Mouse (Mus musculus): ENCODE results near the gene Smim24.

Smim24 gene

DNA sequence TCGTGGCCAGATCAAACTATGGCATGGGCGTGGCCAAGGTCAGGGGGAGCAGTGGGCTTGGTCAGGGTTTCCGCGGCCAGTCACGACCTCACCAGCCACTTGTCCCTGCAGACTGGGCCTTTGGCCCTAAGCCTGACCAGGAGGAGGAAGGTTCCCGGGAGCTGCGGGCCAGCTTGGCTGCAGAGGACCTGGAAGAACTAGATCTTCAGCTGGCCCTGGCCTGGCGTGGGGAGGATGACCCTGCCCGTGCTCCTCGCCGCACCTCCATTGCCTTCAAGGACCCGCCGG lies 2.2 kb upstream of the Smim24 start:
- no peak for DNase-seq (ENCODE audit: low spot score)

- no peak for DNase-seq (ENCODE audit: low spot score)
These were observed 581 bp upstream of the Smim24 start for GRCm38 (mm10) chr10:81392270-81392669.

DNA sequence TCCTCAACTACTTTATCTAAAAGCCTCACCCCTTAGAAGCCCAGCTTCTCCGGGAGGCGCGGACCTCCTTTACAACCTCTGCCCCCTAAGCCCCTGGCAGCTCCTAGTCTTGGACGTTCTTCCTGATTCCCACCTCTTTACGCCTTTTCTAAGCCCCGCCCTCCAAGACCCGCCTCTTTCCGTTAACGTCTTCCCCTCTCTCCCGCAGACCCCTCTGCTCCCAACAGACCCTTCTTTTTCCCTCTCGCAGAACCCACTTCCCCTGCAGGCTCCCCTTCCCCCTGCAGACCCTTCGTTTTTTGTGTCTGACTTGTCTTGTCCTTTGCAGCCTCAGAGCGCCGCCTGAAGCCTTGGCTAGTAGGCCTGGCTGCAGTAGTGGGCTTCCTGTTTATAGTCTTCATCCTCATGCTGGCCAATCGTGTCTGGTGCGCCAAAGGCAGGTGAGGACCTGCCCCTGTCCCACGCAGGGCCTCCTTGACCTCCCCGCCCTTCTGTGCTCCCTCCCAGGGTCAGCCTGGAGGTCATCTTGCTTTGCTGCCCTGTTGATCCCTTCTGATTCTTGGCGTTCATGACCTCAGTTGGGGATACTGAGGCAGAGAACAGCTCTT lies 709 bp downstream of the Smim24 start:
- no peak for DNase-seq (ENCODE audit: low spot score)

DNA sequence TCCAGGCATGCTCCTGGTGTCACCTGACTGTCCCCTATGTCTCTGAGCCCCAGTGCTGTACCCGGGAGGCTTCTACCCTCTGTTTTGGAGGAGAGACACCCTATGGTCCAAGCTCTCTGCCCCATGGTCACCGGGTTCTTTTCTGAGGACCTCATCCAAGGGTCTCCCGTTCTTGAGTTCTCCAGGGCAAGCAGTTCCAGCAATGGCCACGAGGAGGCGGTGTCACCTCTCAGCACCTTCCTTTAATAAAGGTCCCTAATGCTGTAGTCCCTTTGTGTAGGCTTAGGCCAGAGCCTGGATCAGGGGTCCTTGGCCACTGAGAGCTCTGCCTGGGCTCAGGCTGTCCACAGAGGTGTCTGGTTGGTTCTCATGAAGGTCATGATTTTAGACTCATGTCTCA lies 2.3 kb downstream of the Smim24 start:
- DNase-seq (ENCODE audit: low spot score): peak; percentile 88

DNA sequence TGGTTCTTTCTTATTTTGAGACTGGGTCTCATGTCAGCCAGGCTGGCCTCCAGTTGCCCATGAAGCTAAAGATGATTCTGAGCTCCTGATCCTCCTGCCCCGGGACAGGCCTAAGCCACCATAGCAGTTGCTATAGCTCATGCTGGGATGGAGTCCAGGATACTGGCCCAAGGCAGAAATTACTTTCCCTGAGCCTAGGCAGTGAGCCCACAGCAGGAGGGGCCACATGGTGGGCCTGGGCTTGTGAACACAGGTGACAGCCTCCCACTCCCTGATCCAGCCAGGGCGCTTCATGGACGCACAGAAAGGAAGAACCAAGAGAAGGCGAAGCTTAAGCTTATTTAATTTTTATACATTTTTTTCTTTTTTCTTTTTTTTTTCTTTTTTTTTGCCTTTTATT lies 3.0 kb downstream of the Smim24 start:
- no peak for DNase-seq (ENCODE audit: low spot score)

DNA sequence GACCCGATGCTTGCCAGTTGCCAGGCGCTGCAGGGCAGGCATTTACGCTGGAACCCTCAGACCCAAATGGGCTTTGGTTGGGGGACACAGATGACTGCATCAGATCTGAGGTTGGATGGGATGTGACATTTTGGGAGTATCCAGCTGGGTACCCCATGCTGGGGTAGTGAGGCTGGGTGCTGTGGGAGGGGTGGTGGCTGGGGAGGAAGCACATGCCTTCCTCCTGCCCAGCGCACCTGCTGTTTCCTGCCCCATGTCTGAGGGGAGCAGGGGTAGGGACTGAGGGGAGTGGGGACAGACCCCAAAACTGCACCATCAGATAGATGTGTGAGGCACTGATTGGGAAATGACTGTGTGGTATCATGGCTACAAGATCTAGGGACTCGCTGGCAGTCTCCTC lies 3.9 kb downstream of the Smim24 start:
- DNase-seq (ENCODE audit: low spot score): no peak

GRCm38 (mm10) chr10:81399296-81399695 lies 6.4 kb downstream of the Smim24 start:
- DNase-seq (ENCODE audit: low spot score): no peak

GRCm38 (mm10) chr10:81399798-81400308 lies 7.0 kb downstream of the Smim24 start:
- DNase-seq (ENCODE audit: low spot score): no peak

- no peak for DNase-seq (ENCODE audit: low spot score)
These were observed 7.7 kb downstream of the Smim24 start for GRCm38 (mm10) chr10:81400371-81401204.

DNA sequence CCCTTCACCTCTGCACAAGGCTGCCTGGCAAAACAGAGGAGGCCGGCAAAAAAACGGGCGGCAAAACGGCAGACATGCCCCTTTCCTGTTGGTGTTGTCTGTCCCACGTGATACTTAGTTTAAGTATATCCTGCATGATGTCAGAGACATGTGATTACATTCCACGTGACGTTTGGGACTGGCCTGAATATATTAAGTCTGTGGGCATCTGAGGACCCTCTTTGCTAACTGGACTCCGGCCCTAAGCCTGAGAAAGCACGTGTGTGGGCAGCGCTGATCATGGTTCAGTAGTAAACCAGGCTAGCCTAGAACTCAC lies 8.3 kb downstream of the Smim24 start:
- no peak for DNase-seq (ENCODE audit: low spot score)

DNA sequence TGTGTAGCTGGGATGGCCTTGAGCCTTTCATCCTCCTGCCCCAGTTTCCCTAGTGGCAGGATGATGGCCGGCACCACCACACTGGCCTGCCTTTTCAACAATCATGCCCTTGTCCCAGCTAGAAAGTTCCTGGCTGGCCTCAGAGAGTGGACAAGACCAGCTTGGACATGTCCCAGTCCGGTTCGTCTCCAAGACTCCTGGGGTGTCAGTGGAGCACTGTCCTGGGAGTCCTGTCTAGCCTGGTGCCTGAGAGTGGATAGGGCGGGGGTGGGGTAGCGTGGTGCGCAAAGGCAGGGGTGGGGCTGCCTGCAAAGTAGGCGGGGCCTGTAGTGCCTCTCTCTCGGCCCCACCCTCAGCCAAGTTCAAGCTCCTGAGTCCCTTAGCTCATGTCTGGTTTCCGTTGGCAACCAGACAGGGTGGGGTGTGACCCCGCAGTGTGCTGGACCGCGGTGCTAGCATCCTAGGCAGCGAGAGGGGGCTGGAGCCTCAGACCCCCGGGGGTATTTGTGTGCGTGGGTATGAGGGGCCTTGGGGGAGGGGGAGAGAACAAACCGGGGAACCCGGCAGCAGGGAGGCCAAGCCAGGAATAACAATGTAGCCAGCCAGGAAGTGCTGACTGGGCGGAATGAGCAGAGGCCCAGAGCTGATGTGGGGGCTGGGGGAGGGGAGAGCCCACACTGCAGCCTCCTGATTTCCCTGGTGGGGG lies 8.8 kb downstream of the Smim24 start:
- peak; percentile 86 for DNase-seq (ENCODE audit: low spot score)

- DNase-seq (ENCODE audit: low spot score): no peak
These were observed 9.4 kb downstream of the Smim24 start for GRCm38 (mm10) chr10:81402227-81402765.

GRCm38 (mm10) chr10:81403511-81403910 lies 10.7 kb downstream of the Smim24 start:
- no peak for DNase-seq (ENCODE audit: low spot score)

DNA sequence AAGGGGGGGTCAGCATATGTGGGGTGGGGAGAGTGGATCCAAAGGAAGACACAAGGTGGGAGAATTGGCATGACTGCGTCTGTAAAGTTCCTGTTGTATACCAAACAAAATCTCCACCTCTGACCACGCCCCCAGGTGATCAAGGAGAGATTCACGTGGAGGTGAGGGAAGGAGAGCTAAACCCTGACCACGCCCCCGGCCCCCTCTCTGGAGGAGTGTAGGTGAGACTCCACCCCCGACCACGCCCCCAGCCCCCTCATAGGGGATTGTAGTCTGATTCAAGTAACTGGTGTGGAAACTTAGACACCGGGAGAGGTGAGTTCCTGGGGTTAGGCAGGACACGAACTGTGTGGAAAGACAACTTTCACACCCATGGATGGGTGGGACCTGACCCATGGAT lies 11.2 kb downstream of the Smim24 start:
- peak; percentile 81 for DNase-seq (ENCODE audit: low spot score)

GRCm38 (mm10) chr10:81404720-81405119 lies 11.9 kb downstream of the Smim24 start:
- no peak for DNase-seq (ENCODE audit: low spot score)

- DNase-seq (ENCODE audit: low spot score): peak; percentile 84
These were observed 12.8 kb downstream of the Smim24 start for GRCm38 (mm10) chr10:81405588-81406201.

DNA sequence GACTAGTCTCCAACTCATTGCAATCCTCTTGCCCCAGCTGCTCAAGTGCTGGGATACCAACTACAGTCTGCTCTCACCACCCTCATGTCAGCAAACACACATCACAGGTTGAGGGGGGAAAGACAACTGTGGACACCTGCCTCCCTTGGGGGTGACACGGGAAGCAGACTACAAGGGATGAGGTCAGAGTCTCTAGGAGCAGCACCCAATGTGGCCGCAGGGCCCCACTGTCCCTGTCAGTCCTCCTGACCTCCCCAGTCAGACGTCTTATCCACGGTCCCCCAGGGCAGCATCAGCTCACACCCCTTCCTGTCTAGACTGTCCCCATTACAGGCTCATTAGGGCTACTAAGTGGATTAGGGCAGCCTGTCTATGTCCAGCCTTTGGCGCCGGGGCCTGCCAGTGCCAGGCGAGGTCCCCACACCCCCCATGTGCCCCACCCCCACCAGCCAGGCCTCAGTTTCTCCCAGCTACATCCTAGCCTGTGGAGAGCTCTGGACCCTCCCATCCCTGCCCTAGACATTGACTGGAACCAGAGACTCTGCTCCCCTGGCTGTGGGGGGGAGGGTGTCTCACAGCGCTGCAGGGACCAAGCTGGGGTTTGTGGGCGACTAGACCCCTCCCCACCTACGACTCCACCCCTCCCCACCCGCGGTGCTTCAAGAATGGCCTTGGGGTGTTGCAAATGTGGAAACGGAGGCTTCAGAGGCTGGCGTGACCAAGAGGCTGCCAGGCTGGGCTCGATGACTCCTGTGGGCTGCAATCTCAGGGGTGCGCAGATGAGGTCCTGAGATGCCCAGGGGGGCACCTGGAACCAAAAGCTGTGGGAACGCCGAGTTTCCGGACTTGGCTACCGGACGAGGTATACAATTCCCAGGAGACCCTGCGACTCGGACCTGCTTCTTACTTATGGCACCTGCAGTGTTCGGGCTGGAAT lies 13.9 kb downstream of the Smim24 start:
- DNase-seq (ENCODE audit: low spot score): no peak

- DNase-seq (ENCODE audit: low spot score): peak; percentile 71
These were observed 14.9 kb downstream of the Smim24 start for GRCm38 (mm10) chr10:81407539-81408423.

DNA sequence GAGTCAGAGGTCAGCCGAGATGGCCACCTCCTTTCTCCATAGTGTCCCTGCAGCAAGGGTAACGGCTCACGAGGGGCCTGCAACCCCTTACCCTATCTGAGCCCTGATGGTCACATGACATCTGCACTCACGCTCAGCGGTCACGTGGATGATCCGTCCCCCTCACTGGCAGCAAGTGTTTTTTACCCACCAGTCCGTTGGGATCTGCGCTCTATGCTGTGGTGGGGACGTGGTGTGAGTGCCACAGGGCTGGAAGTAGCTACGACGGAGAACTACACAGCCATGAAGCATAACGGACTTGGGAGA lies 15.5 kb downstream of the Smim24 start:
- DNase-seq (ENCODE audit: low spot score): no peak

- DNase-seq (ENCODE audit: low spot score): peak; percentile 91
These were observed 16.0 kb downstream of the Smim24 start for GRCm38 (mm10) chr10:81408871-81409291.

DNA sequence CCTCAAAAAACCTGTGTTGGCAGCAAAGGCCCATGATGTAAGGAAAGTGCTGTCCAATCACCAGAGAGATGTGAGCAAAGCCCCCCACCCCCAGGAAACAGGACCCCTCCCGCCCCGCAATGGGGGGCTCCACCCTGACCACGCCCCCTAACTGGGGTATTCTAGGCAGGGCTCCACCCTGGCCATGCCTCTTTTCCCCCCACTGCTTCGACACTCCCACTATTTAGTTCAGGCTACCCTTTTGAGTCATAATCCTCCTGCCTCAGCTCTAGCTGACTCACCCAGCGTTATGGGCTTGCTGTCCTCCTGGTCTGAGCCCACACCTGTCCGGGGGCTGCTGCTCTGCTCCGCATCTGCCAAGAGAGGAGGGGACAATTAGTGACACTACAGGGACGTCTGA lies 16.5 kb downstream of the Smim24 start:
- DNase-seq (ENCODE audit: low spot score): peak; percentile 58

All from testis, postnatal 10 days (tissue).